Mouse (Mus musculus): ENCODE measurements around the gene Sarnp. TPM values are rescaled to one million over a fixed set of nuclear protein-coding genes. Genes with fewer than 3 reads are reported as not detected.

The Sarnp gene
- total RNA-seq, 2 experiments from 2014 or later = 93.5 to 106 TPM

- ATAC-seq (replicated peaks; ENCODE audit: low FRiP score, poor library complexity, severe bottlenecking) = no peak
Measured at GRCm38 (mm10) chr10:128888941-128889827, 72.1 kb downstream of the Sarnp start.

GRCm38 (mm10) chr10:128889846-128890245 lies 72.7 kb downstream of the Sarnp start:
- no peak for ATAC-seq (replicated peaks; ENCODE audit: low FRiP score, poor library complexity, severe bottlenecking)

GRCm38 (mm10) chr10:128890383-128891295 lies 73.5 kb downstream of the Sarnp start:
- no peak for ATAC-seq (replicated peaks; ENCODE audit: low FRiP score, poor library complexity, severe bottlenecking)

- ATAC-seq (replicated peaks; ENCODE audit: low FRiP score, poor library complexity, severe bottlenecking) = no peak
Measured at GRCm38 (mm10) chr10:128891296-128892094, 74.4 kb downstream of the Sarnp start, which contains the start of gene Gdf11. Gdf11 (minus strand) TSS chr10:128891718.

DNA sequence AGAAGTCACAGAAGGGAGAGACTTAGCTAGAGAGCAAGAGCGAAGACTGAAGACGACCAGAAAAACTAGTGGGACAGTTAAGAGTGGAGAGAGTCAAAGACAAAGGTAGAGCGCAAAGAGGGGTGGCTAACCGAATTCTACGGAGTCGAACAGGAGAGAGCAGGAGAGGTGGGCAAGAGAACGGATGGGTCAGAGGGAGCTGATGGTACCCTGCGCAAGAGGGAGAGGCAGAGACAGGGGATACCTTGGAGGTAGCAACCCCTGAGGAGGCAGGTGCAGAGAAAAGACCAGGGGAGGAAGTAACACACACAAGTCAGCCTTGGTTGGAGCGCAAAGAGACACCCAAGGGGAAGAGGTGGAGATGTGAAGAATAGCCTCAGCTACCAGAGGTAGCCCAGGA lies 75.1 kb downstream of the Sarnp start:
- ATAC-seq (replicated peaks; ENCODE audit: low FRiP score, poor library complexity, severe bottlenecking) = no peak

- ATAC-seq (replicated peaks; ENCODE audit: low FRiP score, poor library complexity, severe bottlenecking) = peak; percentile 83
Measured at GRCm38 (mm10) chr10:128895437-128895836, 78.3 kb downstream of the Sarnp start.

- ATAC-seq (replicated peaks; ENCODE audit: low FRiP score, poor library complexity, severe bottlenecking) = no peak
Measured at GRCm38 (mm10) chr10:128895952-128896693, 79.0 kb downstream of the Sarnp start.

DNA sequence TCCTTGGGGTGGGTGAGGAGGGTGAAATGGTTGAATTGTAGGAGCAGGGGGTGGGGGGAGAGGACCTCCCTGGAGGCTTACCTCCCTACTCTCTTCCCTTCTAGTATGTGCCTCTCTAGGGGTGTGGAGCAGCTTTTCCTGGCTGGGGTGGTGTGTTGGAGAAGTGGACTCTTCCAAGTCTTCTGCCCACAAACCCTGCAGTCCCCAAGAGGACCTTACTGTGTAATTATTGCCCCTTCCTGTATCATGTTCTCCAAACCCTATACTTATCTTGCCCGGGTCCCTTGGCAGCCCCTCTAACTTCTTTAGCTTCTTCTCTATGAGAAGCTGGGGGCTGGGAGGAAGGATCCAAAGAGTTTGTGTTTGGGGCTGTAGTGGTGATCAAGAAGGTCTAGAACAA lies 79.7 kb downstream of the Sarnp start:
- ATAC-seq (replicated peaks; ENCODE audit: low FRiP score, poor library complexity, severe bottlenecking) = no peak

- ATAC-seq (replicated peaks; ENCODE audit: low FRiP score, poor library complexity, severe bottlenecking) = no peak
Measured at GRCm38 (mm10) chr10:128897501-128897900, 80.4 kb downstream of the Sarnp start.

- ATAC-seq (replicated peaks; ENCODE audit: low FRiP score, poor library complexity, severe bottlenecking) = no peak
Measured at GRCm38 (mm10) chr10:128899759-128900490, 82.8 kb downstream of the Sarnp start.

DNA sequence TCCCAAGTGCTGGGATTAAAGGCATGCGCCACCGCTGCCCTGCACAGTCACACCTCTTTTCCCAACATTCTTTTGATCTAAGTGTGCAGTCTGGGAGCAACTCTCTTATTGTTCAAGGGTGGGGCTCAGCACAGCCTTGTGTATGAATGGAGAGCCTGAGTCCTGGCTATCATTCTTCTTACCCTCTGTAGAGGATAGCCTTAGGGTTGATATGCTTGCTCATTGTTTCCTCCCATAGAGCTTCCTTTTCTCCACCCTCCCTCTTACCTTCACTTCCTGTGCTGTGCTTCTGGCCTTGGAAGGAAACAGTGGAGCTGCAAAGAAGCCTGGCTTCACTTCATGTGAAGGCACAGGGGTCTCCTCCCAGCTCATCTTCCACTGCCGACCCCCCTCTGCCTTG lies 83.6 kb downstream of the Sarnp start, which contains the start of gene Cd63:
TSS of gene Cd63 (plus strand) at position 292 of the 400 bp plus-strand sequence.
- no peak for ATAC-seq (replicated peaks; ENCODE audit: low FRiP score, poor library complexity, severe bottlenecking)

DNA sequence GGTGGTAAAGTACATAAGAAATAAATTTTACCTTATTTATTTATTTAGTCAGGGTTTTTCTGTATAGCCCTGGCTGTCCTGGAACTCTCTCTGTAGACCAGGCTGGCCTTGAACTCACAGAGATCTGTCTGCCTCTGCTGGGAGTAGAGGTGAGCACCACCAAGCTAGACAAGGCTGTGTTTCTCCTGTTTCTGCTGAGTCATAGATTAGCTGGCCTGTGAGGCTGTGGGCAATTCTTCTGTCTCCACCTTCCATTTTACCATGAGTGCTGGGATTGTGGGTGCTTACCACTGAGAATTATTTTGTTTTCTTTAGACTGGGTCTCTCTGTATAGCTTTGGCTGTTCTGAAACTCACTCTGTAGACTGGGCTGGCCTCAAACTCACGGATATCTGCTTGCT lies 84.3 kb downstream of the Sarnp start:
- ATAC-seq (replicated peaks; ENCODE audit: low FRiP score, poor library complexity, severe bottlenecking) = 0 out of 2 replicates have a peak, but pooled peaks have one; percentile 65

- no peak for ATAC-seq (replicated peaks; ENCODE audit: low FRiP score, poor library complexity, severe bottlenecking)
Measured at GRCm38 (mm10) chr10:128902409-128902988, 85.4 kb downstream of the Sarnp start.

- ATAC-seq (replicated peaks; ENCODE audit: low FRiP score, poor library complexity, severe bottlenecking) = no peak
Measured at GRCm38 (mm10) chr10:128904812-128905211, 87.7 kb downstream of the Sarnp start.

DNA sequence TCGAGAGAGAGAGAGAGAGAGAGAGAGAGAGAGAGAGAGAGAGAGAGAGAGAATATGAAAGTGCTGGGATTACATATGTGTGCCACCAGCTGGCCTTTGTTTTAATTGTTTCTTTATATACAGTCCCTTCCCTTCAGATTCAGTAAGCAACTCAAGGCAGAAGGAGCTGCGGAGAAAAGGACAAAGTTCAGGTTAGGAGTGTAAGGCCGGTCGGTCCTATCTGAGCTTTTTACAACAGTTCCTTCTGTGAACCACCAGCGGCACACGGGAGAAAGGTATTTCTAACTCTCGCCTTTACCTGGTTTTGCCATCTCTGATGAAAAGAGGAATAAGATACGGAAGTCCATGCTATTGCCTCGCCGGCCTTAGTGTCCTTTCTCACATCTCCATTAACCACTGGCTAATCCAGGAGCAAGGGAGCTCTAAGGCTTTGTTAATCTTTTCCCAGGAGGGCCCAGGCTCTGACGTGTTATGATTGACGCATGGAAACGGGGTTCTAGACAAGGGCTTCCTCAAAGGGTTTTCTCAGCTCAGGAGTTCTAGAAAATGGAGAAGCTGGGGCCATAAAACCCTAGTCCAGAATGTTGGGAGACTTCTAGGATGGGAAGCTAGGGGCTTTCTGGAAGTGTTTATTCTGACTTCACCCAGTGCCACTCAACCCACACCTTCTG lies 91.8 kb downstream of the Sarnp start:
- no peak for ATAC-seq (replicated peaks; ENCODE audit: low FRiP score, poor library complexity, severe bottlenecking)

DNA sequence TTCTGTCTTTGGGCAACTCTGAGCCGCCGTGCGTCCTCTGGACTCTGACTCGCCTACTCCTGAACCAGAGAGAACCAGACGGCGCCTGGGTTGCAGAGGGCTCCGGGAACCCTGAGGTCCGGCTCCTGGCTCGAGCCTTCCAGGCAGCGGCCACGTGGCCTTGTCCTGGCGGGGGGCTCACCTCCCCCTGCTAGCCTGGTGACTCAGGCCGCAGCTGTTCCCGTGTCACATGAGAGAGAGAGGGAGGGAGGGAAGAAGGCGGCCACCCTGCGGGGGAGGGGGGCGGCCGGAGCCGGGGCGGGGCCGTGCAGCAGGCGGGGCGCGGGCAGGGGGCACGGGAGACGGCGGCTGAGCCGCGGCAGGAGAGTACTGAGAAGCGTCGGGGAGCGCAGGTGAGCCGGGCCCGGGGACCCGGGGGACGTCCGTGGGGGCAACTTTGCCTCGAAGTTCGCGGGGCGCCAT lies 92.5 kb downstream of the Sarnp start:
- no peak for ATAC-seq (replicated peaks; ENCODE audit: low FRiP score, poor library complexity, severe bottlenecking)
